In genomic region chr8:124052568-124052967, GRCm38 (mm10) we compare ENCODE assay signal across 10 mouse cellular contexts.
"Had no signal": no experiment of that assay in that cellular context is flagged by ENCODE, and none has a peak within 500 bp of the region (broad histone marks: within the 10 kb centered on the region; RNA-seq: fewer than 3 reads in every experiment).

No protein-coding gene starts in this region.

- H3K4me2 ChIP-seq: limb, embryonic 13.5 days; lung, embryonic 15.5 days; midbrain, embryonic 13.5 days; neural tube, embryonic 13.5 days had no signal

- H3K9ac ChIP-seq: limb, embryonic 13.5 days; lung, embryonic 15.5 days; midbrain, embryonic 13.5 days; neural tube, embryonic 13.5 days had no signal

- H3K4me1 ChIP-seq: limb, embryonic 13.5 days had no signal

- H3K27ac ChIP-seq: kidney, postnatal 0 days; layer of hippocampus, adult 2 months; limb, embryonic 10.5 days; limb, embryonic 13.5 days; lung, embryonic 15.5 days; midbrain, embryonic 10.5 days; midbrain, embryonic 13.5 days; neural tube, embryonic 13.5 days had no signal

- H3K27me3 ChIP-seq: limb, embryonic 13.5 days; lung, embryonic 15.5 days; midbrain, embryonic 13.5 days; neural tube, embryonic 13.5 days had no signal

- H3K9me3 ChIP-seq: limb, embryonic 10.5 days; limb, embryonic 13.5 days; lung, embryonic 15.5 days; megakaryocyte, embryonic 14.5 days; midbrain, embryonic 10.5 days; midbrain, embryonic 13.5 days; neural tube, embryonic 13.5 days had no signal

- H3K4me3 ChIP-seq: layer of hippocampus, adult 2 months; limb, embryonic 10.5 days; limb, embryonic 13.5 days; lung, embryonic 15.5 days; megakaryocyte, embryonic 14.5 days; midbrain, embryonic 10.5 days; midbrain, embryonic 13.5 days; myocyte; neural tube, embryonic 13.5 days had no signal
